Mouse (Mus musculus) MEL (cell line): Measurements from ENCODE around the gene Dnajc11. TPM values are rescaled to one million over a fixed set of nuclear protein-coding genes. Genes with fewer than 3 reads are reported as not detected.

Source experiments
- DNase-seq: peaks from one replicate; pipeline ENCODE4 v3.0.0; 2011; ENCODE audit warnings: low read depth, low spot score
- H3K27ac ChIP-seq: 2 replicates; pipeline ENCODE4 v1.5.1; 2012; ENCODE audit warnings: low read depth, mild to moderate bottlenecking, control low read depth, low read length, moderate library complexity; ENCODE audit not compliant: control insufficient read depth
- H3K27me3 ChIP-seq, 2 experiments: fragments of 150-350 bp in 1 of 2; sonication (generic) in 1 of 2; 2 replicates each; pipeline ENCODE4 v1.6.1; 2012; ENCODE audit warnings: low read length in 2 of 2, mild to moderate bottlenecking in 2 of 2, improper control_type of control experiment in 1 of 2, moderate library complexity in 1 of 2; ENCODE audit not compliant: insufficient read depth in 2 of 2, control insufficient read depth in 1 of 2
- H3K36me3 ChIP-seq, 2 experiments: 2 replicates each; pipeline ENCODE4 v1.6.1; 2012 to 2014; ENCODE audit warnings: low read length in 2 of 2, improper control_type of control experiment in 1 of 2, inconsistent platforms in 1 of 2, mild to moderate bottlenecking in 1 of 2; ENCODE audit not compliant: insufficient read depth in 2 of 2, control insufficient read depth in 1 of 2
- H3K4me1 ChIP-seq, 2 experiments: fragments of 150-350 bp in 1 of 2; sonication (generic) in 1 of 2; 2 replicates each; pipeline ENCODE4 v1.6.1; 2012; ENCODE audit warnings: low read length in 2 of 2, improper control_type of control experiment in 1 of 2, mild to moderate bottlenecking in 1 of 2; ENCODE audit not compliant: insufficient read depth in 2 of 2, control insufficient read depth in 1 of 2
- H3K4me3 ChIP-seq, 2 experiments: fragments of 150-350 bp in 1 of 2; sonication (generic) in 1 of 2; 2 replicates each; pipeline ENCODE4 v1.5.1; 2012; ENCODE audit warnings: low read depth in 2 of 2, low read length in 2 of 2, mild to moderate bottlenecking in 2 of 2, moderate library complexity in 2 of 2, control low read depth in 1 of 2, improper control_type of control experiment in 1 of 2; ENCODE audit not compliant: control insufficient read depth in 1 of 2, insufficient read depth in 1 of 2
- H3K79me2 ChIP-seq: 2 replicates; pipeline ENCODE4 v1.6.1; 2012; ENCODE audit warnings: mild to moderate bottlenecking, low read length, moderate library complexity; ENCODE audit not compliant: control insufficient read depth, poor library complexity, insufficient read depth
- H3K9ac ChIP-seq: 2 replicates; pipeline ENCODE4 v1.6.1; 2012; ENCODE audit warnings: low read depth, mild to moderate bottlenecking, control low read depth, low read length, moderate library complexity; ENCODE audit not compliant: control insufficient read depth, poor library complexity, severe bottlenecking
- H3K9me3 ChIP-seq: fragments of 150-350 bp; sonication (generic); replicated peaks from 2 replicates; pipeline ENCODE4 v1.6.1; 2012; ENCODE audit warnings: mild to moderate bottlenecking, low read length, improper control_type of control experiment, moderate library complexity; ENCODE audit not compliant: insufficient read depth
- CHD2 ChIP-seq: IDR thresholded peaks from 2 replicates; pipeline ENCODE4 v1.6.1; 2011; ENCODE audit warnings: low read length, improper control_type of control experiment
- E2F4 ChIP-seq: IDR thresholded peaks from 2 replicates; pipeline ENCODE4 v1.6.1; 2011; ENCODE audit warnings: low read depth, low read length, improper control_type of control experiment, borderline replicate concordance
- GATA1 ChIP-seq: IDR thresholded peaks from 2 replicates; pipeline ENCODE4 v1.6.1; 2011; ENCODE audit warnings: low read depth, low read length, improper control_type of control experiment
- HCFC1 ChIP-seq: IDR thresholded peaks from 2 replicates; pipeline ENCODE4 v1.6.1; 2012; ENCODE audit warnings: low read depth, mild to moderate bottlenecking, inconsistent platforms, low read length, improper control_type of control experiment, moderate library complexity
- MAX ChIP-seq: IDR thresholded peaks from 2 replicates; pipeline ENCODE4 v1.6.1; 2011; ENCODE audit warnings: low read length, improper control_type of control experiment
- MAZ ChIP-seq: IDR thresholded peaks from 2 replicates; pipeline ENCODE4 v1.6.1; 2012; ENCODE audit warnings: low read depth, mild to moderate bottlenecking, inconsistent platforms, low read length, improper control_type of control experiment
- MXI1 ChIP-seq: IDR thresholded peaks from 2 replicates; pipeline ENCODE4 v1.6.1; 2011; ENCODE audit warnings: mild to moderate bottlenecking, low read depth, low read length, improper control_type of control experiment
- MYB ChIP-seq: IDR thresholded peaks from 2 replicates; pipeline ENCODE4 v1.6.1; 2011; ENCODE audit warnings: mild to moderate bottlenecking, low read depth, low read length, improper control_type of control experiment
- MYC ChIP-seq: IDR thresholded peaks from 2 replicates; pipeline ENCODE4 v1.6.1; 2011; ENCODE audit warnings: low read depth, mild to moderate bottlenecking, low read length, improper control_type of control experiment, moderate library complexity
- NELFE ChIP-seq: IDR thresholded peaks from 2 replicates; pipeline ENCODE4 v1.6.1; 2011; ENCODE audit warnings: low read depth, low read length, improper control_type of control experiment
- POLR2A ChIP-seq, 2 experiments: IDR thresholded peaks; 2 replicates each; pipeline ENCODE4 v1.6.1; 2011 to 2012; ENCODE audit warnings: low read length in 2 of 2, mild to moderate bottlenecking in 2 of 2, control low read depth in 1 of 2, improper control_type of control experiment in 1 of 2, low read depth in 1 of 2, moderate library complexity in 1 of 2; ENCODE audit not compliant: control insufficient read depth in 1 of 2, insufficient read depth in 1 of 2, poor library complexity in 1 of 2
- POLR2AphosphoS2 ChIP-seq: IDR thresholded peaks from 2 replicates; pipeline ENCODE4 v1.6.1; 2011; ENCODE audit warnings: low read length, improper control_type of control experiment
- POLR2AphosphoS5 ChIP-seq: IDR thresholded peaks from 2 replicates; pipeline ENCODE4 v1.6.1; 2012; ENCODE audit warnings: low read depth, borderline replicate concordance, mild to moderate bottlenecking, inconsistent platforms, low read length, moderate library complexity, mixed read lengths
- RAD21 ChIP-seq: IDR thresholded peaks from 2 replicates; pipeline ENCODE4 v1.6.1; 2011; ENCODE audit warnings: mild to moderate bottlenecking, low read depth, low read length, improper control_type of control experiment
- RCOR1 ChIP-seq: IDR thresholded peaks from 2 replicates; pipeline ENCODE4 v1.6.1; 2012; ENCODE audit warnings: low read depth, mild to moderate bottlenecking, inconsistent platforms, low read length, improper control_type of control experiment
- TAL1 ChIP-seq: IDR thresholded peaks from 2 replicates; pipeline ENCODE4 v1.6.1; 2012; ENCODE audit warnings: mild to moderate bottlenecking, inconsistent platforms, low read length, moderate library complexity, mixed read lengths
- TBP ChIP-seq: IDR thresholded peaks from 2 replicates; pipeline ENCODE4 v1.8.0; 2011; ENCODE audit warnings: low read depth, low read length, improper control_type of control experiment
- UBTF ChIP-seq: IDR thresholded peaks from 2 replicates; pipeline ENCODE4 v1.6.1; 2012; ENCODE audit warnings: low read depth, mild to moderate bottlenecking, inconsistent platforms, low read length, improper control_type of control experiment, moderate library complexity, borderline replicate concordance; ENCODE audit not compliant: insufficient read depth
- USF1 ChIP-seq: IDR thresholded peaks from 2 replicates; pipeline ENCODE4 v1.6.1; 2014; ENCODE audit warnings: low read depth, mild to moderate bottlenecking, inconsistent platforms, low read length, improper control_type of control experiment, moderate library complexity
- USF2 ChIP-seq, 2 experiments: IDR thresholded peaks; 2 replicates each; pipeline ENCODE4 v1.6.1; 2011 to 2012; ENCODE audit warnings: improper control_type of control experiment in 2 of 2, low read length in 2 of 2, borderline replicate concordance in 1 of 2, inconsistent platforms in 1 of 2, low read depth in 1 of 2, mild to moderate bottlenecking in 1 of 2; ENCODE audit not compliant: insufficient read depth in 1 of 2
- ZC3H11A ChIP-seq: IDR thresholded peaks from 2 replicates; pipeline ENCODE4 v1.6.1; 2012; ENCODE audit warnings: low read depth, mild to moderate bottlenecking, inconsistent platforms, low read length, improper control_type of control experiment
- ZKSCAN1 ChIP-seq: IDR thresholded peaks from 2 replicates; pipeline ENCODE4 v1.6.1; 2012; ENCODE audit warnings: low read depth, mild to moderate bottlenecking, inconsistent platforms, low read length, improper control_type of control experiment, moderate library complexity
- ZMIZ1 ChIP-seq: IDR thresholded peaks from 2 replicates; pipeline ENCODE4 v1.6.1; 2012; ENCODE audit warnings: low read depth, mild to moderate bottlenecking, inconsistent platforms, low read length, improper control_type of control experiment, moderate library complexity
- ZNF384 ChIP-seq: IDR thresholded peaks from 2 replicates; pipeline ENCODE4 v1.6.1; 2012; ENCODE audit warnings: low read depth, mild to moderate bottlenecking, inconsistent platforms, low read length, improper control_type of control experiment
- polyA plus RNA-seq, 2 experiments: library from polyadenylated mRNA; stranded (reverse) in 1 of 2; unstranded in 1 of 2; fragments of >175 nt in 1 of 2; fragments of >200 nt in 1 of 2; gene quantifications; 2 replicates each; pipeline versions ENCODE4 v1.2.1 to v1.2.4; 2012; ENCODE audit warnings: low replicate concordance in 2 of 2, low read depth in 1 of 2; ENCODE audit not compliant: insufficient read length in 2 of 2, insufficient read depth in 1 of 2, missing spikeins in 1 of 2
- total RNA-seq: library from RNA; depleted of rRNA; stranded (reverse); fragments of 300-350 nt; gene quantifications from 2 replicates; pipeline ENCODE4 v1.2.3, GENCODE M21; 2012

Gene Dnajc11
- total and polyA plus RNA-seq, 3 experiments = 128 to 278 (median 157) TPM

GRCm38 (mm10) chr4:151989110-151989488, 55.6 kb downstream of the Dnajc11 start:
- no peak for DNase-seq
- peaks cover 3 to 5% of the 10 kb centered on the region in 2 experiments; a peak in 3 of 4 replicates for H3K4me1 ChIP-seq
- H3K27ac ChIP-seq = no peak overlapping the region
- H3K79me2 ChIP-seq = peaks cover 7% of the 10 kb centered on the region; the same call in 1 of the 2 replicates
- TF ChIP-seq ZKSCAN1 (no peak), MYB (no peak), MAX (no peak), RCOR1 (no peak), MAZ (no peak), POLR2A (IDR thresholded peaks at IDR 0.05; ENCODE audit: control insufficient read depth in 1 of 2, insufficient read depth in 1 of 2, low read depth in 1 of 2, low read length in 2 of 2, poor library complexity in 1 of 2) (no peak), USF1 (no peak), NELFE (no peak), CHD2 (no peak), GATA1 (no peak)
- TF ChIP-seq, all 39 proteins: peak for 0
- Histone ChIP-seq H3K9ac (peak overlapping the region; percentile 55), H3K27me3 (no peaks in the 10 kb centered on the region), H3K9me3 (no peaks in the 10 kb centered on the region), H3K36me3 (peaks cover 0 to 3% of the 10 kb centered on the region in 2 experiments; a peak in 1 of 4 replicates), H3K4me3 (peak overlapping the region; percentile 76 to 89)

GRCm38 (mm10) chr4:151992091-151992490, 58.6 kb downstream of the Dnajc11 start:
- Histone ChIP-seq H3K79me2 (peaks cover 13% of the 10 kb centered on the region; the same call in 1 of the 2 replicates), H3K9ac (no peak overlapping the region), H3K27ac (no peak overlapping the region), H3K27me3 (no peaks in the 10 kb centered on the region), H3K4me1 (peaks cover 5 to 11% of the 10 kb centered on the region in 2 experiments), H3K36me3 (peaks cover 0 to 9% of the 10 kb centered on the region in 2 experiments; a peak in 2 of 4 replicates), H3K9me3 (no peaks in the 10 kb centered on the region), H3K4me3 (no peak overlapping the region)
- no peak for DNase-seq
- TF ChIP-seq MYC (no peak), TBP (no peak), MXI1 (no peak), E2F4 (no peak)

- H3K4me3 ChIP-seq = no peak overlapping the region
- no peak overlapping the region for H3K27ac ChIP-seq
- H3K9ac ChIP-seq = no peak overlapping the region
- peaks cover 5 to 20% of the 10 kb centered on the region in 2 experiments for H3K4me1 ChIP-seq
- H3K79me2 ChIP-seq = peaks cover 12% of the 10 kb centered on the region; the same call in 1 of the 2 replicates
- H3K27me3 ChIP-seq = no peaks in the 10 kb centered on the region
- TF ChIP-seq USF2 (IDR thresholded peaks at IDR 0.05; ENCODE audit: borderline replicate concordance in 1 of 2, insufficient read depth in 1 of 2, low read depth in 1 of 2, low read length in 2 of 2) (no peak), ZNF384 (no peak), ZMIZ1 (no peak), ZKSCAN1 (no peak), POLR2AphosphoS2 (no peak), TAL1 (no peak), MAX (no peak), CHD2 (no peak), HCFC1 (no peak), GATA1 (no peak), RAD21 (no peak), MYC (no peak), ZC3H11A (no peak), POLR2AphosphoS5 (no peak), UBTF (no peak)
- TF ChIP-seq, all 39 proteins: peak for 0
- Histone ChIP-seq H3K36me3 (peaks cover 0 to 14% of the 10 kb centered on the region in 2 experiments; a peak in 2 of 4 replicates), H3K9me3 (no peaks in the 10 kb centered on the region)
- no peak for DNase-seq
These were observed 59.5 kb downstream of the Dnajc11 start for GRCm38 (mm10) chr4:151993035-151993434.
